ENCODE assay signal across 8 mouse cellular contexts in the genomic region with DNA sequence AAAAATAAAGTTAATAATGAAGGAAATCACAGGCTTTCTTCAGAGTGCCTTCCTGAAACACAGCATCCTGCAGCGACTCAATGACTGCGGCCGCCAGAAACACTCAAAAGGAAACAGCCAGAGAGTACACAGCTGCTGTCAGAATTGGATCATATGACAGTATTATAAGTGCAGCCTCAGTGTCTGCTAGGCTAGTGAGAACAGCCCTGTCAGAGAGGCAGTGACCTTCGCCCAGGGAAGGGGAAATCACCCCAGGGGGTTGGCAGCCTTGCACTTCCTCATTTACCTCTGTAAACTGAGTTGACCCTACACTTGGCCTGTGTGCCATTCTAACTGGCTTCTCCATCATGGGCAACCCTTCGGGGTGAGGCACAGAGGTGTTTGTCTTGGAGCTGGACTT.
DNase-seq lines count a peak whose midpoint lies in the region; ATAC-seq and TF ChIP-seq lines count a peak whose summit lies in the region.
"Had no signal": no experiment of that assay in that cellular context is flagged by ENCODE, and none has a peak within 500 bp of the region (broad histone marks: within the 10 kb centered on the region; RNA-seq: fewer than 3 reads in every experiment).

No protein-coding gene starts in this region.

- TF ChIP-seq POLR2A in lung, adult 2 months (IDR thresholded peaks at IDR 0.05; ENCODE audit: borderline replicate concordance, extremely low read depth, low read depth, low read length) = no peak

- no peaks in the 10 kb centered on the region for H3K27me3 ChIP-seq in intestine, postnatal 0 days (replicated peaks; ENCODE audit: control insufficient read depth, insufficient read depth, low read length)
- H3K27me3 ChIP-seq in lung, postnatal 0 days (replicated peaks; ENCODE audit: insufficient read depth, low read length) = no peaks in the 10 kb centered on the region

- H3K4me2 ChIP-seq in intestine, postnatal 0 days (replicated peaks; ENCODE audit: low read depth) = no peak overlapping the region; the same call in 1 of the 2 replicates
- H3K4me2 ChIP-seq in lung, postnatal 0 days (replicated peaks; ENCODE audit: low read depth, low read length) = no peak overlapping the region

- H3K27ac ChIP-seq in gastrocnemius, adult 2 months = peak overlapping the region; percentile 88
- H3K27ac ChIP-seq in intestine, postnatal 0 days (ENCODE audit: low read depth, low read length) = peak overlapping the region; percentile 71
- H3K27ac ChIP-seq in lung, postnatal 0 days (ENCODE audit: low read length) = 0 out of 2 replicates have a peak overlapping the region, but pooled peaks have one; percentile 40

- no peaks in the 10 kb centered on the region for H3K36me3 ChIP-seq in intestine, postnatal 0 days (ENCODE audit: control insufficient read depth, insufficient read depth)
- H3K36me3 ChIP-seq in lung, postnatal 0 days (ENCODE audit: insufficient read depth, low read length) = no peaks in the 10 kb centered on the region

- H3K9ac ChIP-seq in intestine, postnatal 0 days (ENCODE audit: low read depth, low read length) = no peak overlapping the region
- H3K9ac ChIP-seq in lung, postnatal 0 days (replicated peaks; ENCODE audit: low read depth) = no peak overlapping the region

- H3K4me3 ChIP-seq in lung, adult 2 months (replicated peaks; ENCODE audit: extremely low read depth, low read depth, low read length) = no peak overlapping the region
- peak overlapping the region; percentile 39 for H3K4me3 ChIP-seq in gastrocnemius, adult 2 months
- no peak overlapping the region for H3K4me3 ChIP-seq in intestine, postnatal 0 days (ENCODE audit: low read depth, low read length)
- H3K4me3 ChIP-seq in lung, postnatal 0 days (ENCODE audit: low read depth, low read length) = no peak overlapping the region
- H3K4me3 ChIP-seq: myocyte had no signal

- 14% methylated on average over 5 of the region's 5 CpGs for WGBS in lung, adult 2 months
- WGBS in intestine, postnatal 0 days = 20% methylated on average over 5 of the region's 5 CpGs
- WGBS in lung, postnatal 0 days = 27% methylated on average over 5 of the region's 5 CpGs

- TF ChIP-seq EP300 in lung, postnatal 0 days (IDR thresholded peaks at IDR 0.05) = no peak

- peak; percentile 94 for ATAC-seq in intestine, postnatal 0 days
- ATAC-seq in lung, postnatal 0 days = peak; percentile 41

- peaks cover 13% of the 10 kb centered on the region; the same call in 1 of the 2 replicates for H3K4me1 ChIP-seq in lung, adult 2 months (ENCODE audit: control insufficient read depth, insufficient read depth, low read length)
- H3K4me1 ChIP-seq in intestine, postnatal 0 days (replicated peaks; ENCODE audit: control insufficient read depth, insufficient read depth, low read length) = peaks cover 14% of the 10 kb centered on the region
- H3K4me1 ChIP-seq in lung, postnatal 0 days (ENCODE audit: insufficient read depth, low read depth, low read length) = peaks cover 8% of the 10 kb centered on the region; the same call in 1 of the 2 replicates

- no peak for TF ChIP-seq CTCF in lung, adult 2 months (IDR thresholded peaks at IDR 0.05; ENCODE audit: insufficient read depth, low read length)
- no peak for TF ChIP-seq CTCF in gastrocnemius, adult 2 months (IDR thresholded peaks at IDR 0.05)
- TF ChIP-seq CTCF in intestine, postnatal 0 days (IDR thresholded peaks at IDR 0.05; ENCODE audit: low read depth) = no peak
- no peak for TF ChIP-seq CTCF in lung, postnatal 0 days (IDR thresholded peaks at IDR 0.05)

- peak; percentile 73 to 75 for DNase-seq in lung, adult 18-20 months
- DNase-seq in lung, adult 2 months = no peak
- DNase-seq in gastrocnemius, adult 2 months = peak; percentile 77
- DNase-seq in lung, postnatal 0 days (ENCODE audit: low spot score) = peak; percentile 46
- DNase-seq in MN1 (ENCODE audit: low spot score) = no peak
- DNase-seq in T-cell, adult 2 months (ENCODE audit: low spot score) = no peak

- intact Hi-C loops in gastrocnemius, adult 2 months (cut with DNase I) = loop anchor here (10.0 kb wide), 1 partner anchor 50 kb away; no protein-coding TSS in a partner anchor

- no peaks in the 10 kb centered on the region for H3K9me3 ChIP-seq in intestine, postnatal 0 days (ENCODE audit: control insufficient read depth)
- no peaks in the 10 kb centered on the region for H3K9me3 ChIP-seq in lung, postnatal 0 days (ENCODE audit: low read length)

Comparison
In these comparisons a context has a peak if more than half of its experiments do, and no peak if none do; other contexts are left out.
1. DNase-seq: peak in lung, adult 18-20 months (2 of 2), gastrocnemius, adult 2 months (single experiment) and lung, postnatal 0 days (single experiment); none in lung, adult 2 months (single experiment), MN1 (single experiment) and T-cell, adult 2 months (single experiment).
2. Peak in every context shown above with its lines, with median percentiles within 50 percentile points of each other: H3K27ac ChIP-seq.